Mouse (Mus musculus) cerebellum, postnatal 10 days (tissue): Measurements from ENCODE around the gene Gm26938.
A peak's percentile ranks its signal among the peaks of the same experiment; 100 is the strongest.

Experiments used
- DNase-seq, 2 experiments: peaks; one replicate each; pipeline ENCODE4 v3.0.0; 2021; ENCODE audit warnings: mixed read lengths in 2 of 2

The Gm26938 gene

DNA sequence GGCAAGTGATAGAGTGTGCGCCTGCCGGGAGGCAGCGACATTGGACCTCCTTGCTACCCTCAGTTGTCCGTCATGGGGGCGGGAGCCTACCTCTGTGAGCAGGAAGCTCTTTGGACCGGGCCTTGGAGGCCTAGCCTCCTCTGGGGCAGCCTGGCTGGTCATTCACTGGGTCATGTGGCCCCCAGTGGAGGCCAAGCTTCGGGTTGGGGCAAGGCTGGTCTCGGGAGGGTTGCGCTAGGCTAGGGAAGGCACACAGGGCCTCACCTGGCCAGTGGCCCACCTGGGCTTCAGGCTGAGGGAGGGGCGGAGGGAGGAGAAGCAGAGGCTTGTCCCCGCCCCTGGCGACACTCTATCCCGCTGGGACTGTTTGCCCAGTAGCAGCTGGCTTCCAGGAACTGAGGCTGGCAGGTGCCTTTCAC, 12.2 kb downstream of the Gm26938 start:
- no peak for DNase-seq

DNA sequence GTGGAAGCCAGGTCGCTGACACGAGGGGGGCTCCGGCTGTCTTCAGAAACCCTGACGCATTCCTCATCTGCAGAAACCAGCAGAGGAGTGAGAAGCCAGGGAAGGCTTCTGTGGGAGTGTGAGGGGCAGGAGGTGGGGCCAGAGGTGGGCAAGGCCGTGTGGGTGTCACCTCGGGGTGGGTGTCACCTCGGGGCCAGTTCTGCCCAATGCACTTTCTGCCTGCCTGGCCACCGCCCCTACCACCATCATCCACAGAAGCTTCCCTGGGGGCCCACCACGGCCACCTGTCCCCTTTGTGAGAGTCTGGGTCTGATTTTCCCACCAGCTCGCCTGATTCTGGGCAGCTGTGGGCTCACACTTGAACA, 13.1 kb downstream of the Gm26938 start:
- DNase-seq = peak in 1 of 2 experiments; percentile 39

DNA sequence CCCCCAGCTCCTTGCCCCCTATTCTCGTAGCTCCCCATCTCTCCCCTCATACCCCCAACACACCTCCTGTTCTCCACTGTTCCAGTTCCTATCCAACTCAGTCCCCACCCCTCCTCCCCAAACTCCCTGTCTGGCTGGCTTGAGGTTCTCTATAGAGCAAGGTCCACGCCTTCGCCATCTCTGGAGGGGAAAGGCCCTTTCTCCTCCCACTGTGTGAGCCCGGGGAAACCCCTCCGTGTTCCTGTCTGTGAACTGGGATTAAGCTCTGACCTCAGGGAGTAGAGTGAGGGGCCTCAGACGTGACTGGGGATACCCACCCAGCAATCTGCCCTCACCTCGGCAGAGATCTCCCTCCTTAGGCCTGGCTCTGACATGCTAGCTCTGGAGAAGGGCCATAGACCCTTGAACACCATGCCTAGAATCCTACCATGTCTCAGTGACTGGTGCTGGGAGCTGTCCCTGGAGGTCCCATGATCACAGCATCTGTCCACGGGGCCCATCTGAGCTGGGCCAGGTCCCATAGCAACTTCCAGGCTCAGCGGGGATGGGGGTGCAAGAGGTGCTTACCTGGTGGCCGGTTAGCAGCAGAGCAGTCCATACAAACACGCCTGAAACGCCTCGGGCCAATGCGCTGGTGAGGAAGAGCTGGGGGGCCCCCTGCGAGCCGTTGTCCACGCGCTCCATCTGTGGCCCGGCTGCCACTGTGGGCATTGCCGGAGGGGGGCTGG, 13.6 kb downstream of the Gm26938 start:
- DNase-seq = no peak

DNA sequence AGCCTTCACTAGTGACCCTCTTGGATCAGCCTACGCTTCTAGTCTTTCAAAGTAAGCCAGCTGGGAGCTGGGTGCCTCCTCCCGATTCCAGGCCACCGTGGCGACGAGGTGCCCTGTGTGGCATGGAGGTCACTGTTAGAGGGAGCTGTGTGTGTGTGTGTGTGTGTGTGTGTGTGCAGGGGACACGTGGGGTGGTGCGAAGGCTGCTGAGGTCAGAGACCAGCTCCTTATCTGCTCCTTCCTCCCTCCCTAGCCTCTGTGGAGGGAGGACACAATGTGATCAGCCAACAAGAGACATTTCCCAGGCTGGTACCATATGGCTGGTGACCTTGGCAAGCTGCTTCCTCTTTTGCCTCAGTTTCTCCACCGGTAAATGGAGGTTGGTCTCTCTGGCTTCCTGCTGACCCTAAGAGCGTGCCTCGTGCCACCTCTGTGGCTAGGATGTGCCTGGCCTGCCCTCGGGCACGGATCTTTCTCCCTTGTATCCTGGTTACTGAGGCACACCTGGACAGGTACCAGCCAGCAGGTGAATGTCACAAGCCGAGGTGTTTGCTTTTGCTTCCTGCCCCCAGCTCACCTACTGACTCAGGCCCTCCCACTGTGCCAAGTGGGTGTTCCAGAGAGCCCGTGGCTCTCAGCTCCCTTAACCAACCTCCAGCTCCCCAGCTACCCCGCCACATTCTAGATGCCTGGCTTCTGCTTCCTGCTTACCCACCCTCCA, 14.4 kb downstream of the Gm26938 start:
- no peak for DNase-seq

DNA sequence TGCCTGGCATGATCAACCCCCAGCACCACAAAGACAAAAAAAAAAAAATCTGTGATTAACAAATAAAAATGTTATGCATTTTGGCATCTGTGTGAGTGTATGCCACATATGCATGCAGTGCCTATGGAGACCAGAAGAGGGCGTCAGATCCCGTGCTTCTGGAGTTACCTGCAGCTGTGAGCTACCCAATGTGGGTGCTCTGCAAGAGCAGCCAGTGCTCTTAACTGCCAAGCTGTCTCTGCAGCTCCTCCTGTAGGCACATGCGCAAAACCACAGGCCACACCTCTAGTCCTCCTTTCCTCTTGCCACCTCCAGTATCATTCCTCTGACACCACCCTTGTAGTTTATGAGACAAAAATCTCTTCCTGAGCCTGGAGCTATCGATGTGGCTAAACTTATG, 16.8 kb downstream of the Gm26938 start:
- DNase-seq = no peak

DNA sequence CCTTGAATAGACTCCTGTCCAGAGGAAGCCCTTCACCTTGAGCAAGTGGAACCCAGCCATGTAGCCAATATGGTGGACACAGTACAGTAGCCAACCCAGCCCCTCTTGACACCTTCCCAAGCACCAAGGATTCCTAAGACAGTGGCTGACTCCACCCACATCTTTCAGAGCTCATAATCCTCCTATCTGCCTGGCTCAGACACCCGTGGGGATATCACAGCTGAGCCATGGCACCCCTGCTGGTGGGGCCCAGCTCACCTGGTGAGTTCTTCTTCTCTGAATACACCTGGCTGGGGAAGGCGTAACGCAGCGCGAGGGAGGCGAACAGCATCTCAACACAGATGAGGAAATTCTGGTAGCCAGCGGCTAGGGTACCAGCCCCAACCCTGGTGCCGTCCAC, 20.3 kb downstream of the Gm26938 start:
- DNase-seq = no peak

DNA sequence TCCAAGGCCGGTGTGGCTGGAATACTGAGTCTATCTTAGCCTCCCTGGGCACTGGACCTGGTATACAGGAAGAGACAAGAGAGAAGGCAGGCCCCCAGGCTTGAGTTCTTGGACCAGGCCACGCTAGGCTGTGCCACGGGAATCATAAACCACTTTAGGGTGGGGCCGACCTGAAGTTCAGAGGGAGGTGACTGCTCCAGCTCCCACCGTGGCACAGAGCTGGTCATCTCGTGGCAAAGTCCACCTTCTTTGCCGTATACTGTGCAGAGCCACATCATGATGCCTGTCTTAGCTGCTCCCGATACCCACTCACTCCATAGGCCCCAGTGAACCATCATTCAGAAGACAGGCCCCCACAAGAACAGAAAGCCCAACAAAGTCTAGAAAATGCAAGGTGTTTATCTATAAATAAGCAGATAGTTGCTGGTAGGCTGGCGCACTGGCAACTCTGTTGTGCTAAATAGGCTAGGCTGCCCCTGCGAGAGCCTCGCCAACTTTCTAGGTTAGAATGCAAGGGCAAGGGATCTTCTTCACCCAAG, 21.6 kb downstream of the Gm26938 start:
- no peak for DNase-seq

DNA sequence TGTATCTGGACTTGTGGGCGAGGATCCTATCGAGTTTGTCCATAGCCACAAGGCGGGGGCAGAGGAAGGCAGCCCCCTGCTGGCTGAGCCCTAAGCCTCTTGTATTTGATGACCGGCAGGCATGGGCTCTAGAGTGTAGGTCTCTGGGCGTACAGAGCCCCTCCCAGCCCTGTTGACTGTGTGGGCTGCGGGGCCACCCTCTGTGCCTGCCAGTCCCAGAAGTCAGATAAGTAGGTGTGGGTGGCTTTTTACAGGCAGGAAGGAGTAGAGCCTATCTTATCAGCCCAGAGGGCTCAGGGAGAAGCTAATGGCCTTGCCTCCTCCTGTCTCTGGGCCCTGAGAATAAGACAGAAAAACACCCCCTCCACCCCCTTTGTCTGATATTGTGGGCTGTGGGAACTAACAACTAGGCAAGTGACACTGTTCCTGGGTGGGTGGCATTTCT, 22.1 kb downstream of the Gm26938 start:
- no peak for DNase-seq

DNA sequence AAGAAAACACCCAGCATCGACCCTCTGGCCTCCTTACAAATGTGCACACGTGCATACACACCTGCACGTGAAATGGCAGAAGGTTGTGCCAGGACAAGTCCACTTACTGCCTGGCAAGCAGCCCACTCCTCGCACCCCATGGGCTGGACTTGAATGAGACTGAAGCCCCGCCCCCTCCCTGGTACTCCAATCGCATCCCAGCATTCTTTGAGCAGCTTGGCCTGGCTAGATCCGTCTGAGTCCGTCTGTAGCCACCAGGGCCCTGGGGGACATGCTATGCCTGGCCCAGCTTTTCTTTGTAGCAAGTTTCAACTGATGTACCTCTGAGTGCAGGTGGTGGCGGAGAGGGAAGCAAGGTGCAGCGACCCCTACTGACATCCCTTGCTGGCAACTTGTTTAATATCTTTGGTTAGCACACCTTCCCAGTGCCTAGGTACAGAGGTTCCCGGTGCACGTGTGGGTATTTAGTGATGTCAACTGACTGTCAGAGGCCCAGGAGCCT, 22.6 kb downstream of the Gm26938 start:
- DNase-seq = peak; percentile 75 to 77

DNA sequence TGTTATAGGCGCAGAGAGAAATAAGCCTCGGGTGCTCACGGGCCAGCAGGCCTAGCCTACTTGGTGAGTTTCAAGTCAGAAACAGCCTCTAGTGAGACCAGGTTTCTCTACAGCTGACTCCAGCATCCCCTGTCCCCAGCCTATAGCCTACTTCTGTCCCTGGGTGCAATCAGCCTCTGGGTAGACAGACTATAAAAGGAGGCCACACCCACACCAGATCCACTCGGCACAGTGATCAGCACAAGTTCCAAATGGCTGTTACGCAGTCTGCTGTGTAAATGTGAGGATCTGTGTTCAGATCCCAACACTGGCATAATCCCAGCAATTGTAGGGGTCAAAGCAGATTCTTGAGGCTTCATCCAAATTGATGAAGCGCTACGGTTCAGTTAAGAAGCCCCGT, 23.0 kb downstream of the Gm26938 start:
- no peak for DNase-seq

DNA sequence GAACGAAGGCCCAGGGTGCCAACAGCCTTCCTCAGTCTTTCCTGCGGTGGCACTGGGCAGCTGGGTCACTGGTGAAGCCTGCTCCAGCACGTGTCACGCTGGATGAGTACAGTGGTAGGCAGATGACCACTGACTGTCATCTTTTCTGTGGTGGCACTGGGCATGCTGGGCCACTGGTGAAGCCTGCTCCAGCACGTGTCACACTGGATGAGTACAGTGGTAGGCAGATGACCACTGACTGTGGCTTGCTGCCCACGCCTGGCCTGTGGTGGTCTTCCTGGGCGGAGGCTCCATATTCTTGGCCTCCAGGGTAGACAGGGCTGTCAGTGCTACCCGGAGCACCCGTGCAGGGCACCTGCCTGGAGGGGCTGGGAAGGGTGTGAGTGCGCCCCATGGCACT, 24.3 kb downstream of the Gm26938 start:
- DNase-seq = no peak

DNA sequence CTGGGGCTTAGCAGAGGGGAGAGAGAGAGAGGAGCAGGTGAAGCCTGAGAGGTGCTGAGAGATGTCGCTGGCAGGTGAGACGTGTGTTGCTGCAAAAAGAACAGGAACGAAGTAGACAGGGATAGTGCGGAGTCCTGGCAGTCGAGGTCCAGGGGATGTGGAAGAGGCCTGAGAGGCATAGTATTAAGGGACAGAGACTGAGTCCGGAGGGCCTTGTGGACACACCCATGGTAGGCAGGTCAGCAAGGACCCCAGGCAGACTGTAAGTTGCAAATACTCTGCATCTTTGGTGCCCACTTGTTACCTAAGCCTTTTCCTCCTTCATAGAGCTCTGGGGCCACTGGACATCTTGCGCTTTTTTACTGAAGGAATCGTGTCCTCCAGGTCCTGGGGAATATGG, 25.0 kb downstream of the Gm26938 start:
- DNase-seq = no peak

DNA sequence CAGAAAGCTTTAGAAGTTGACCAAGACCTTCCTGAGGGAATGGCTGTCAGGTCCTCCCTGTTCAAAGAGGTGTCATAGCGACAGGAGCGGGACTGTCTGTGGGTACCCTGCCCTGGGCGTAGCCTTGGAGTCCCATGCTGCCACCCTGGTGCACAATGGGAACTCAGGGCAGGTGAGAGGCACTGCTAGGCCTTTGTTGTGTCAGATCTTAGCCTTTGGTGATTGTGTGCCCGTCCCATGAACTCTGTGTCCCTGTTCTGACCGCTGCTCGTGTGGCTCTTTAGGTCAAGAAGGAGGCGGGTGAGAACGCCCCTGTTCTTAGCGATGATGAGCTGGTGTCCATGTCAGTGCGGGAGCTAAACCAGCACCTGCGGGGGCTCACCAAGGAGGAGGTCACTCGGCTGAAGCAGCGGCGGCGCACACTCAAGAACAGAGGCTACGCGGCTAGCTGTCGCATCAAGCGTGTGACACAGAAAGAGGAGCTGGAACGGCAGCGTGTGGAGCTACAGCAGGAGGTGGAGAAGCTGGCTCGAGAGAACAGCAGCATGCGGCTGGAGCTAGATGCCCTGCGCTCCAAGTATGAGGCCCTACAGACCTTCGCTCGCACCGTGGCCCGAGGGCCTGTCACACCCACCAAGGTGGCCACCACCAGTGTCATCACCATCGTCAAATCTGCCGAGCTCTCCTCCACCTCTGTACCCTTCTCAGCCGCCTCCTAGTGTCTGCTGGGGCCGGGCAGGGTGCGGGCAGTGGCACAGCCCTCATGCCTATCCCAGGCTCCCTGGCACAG, 26.2 kb downstream of the Gm26938 start:
- no peak for DNase-seq

DNA sequence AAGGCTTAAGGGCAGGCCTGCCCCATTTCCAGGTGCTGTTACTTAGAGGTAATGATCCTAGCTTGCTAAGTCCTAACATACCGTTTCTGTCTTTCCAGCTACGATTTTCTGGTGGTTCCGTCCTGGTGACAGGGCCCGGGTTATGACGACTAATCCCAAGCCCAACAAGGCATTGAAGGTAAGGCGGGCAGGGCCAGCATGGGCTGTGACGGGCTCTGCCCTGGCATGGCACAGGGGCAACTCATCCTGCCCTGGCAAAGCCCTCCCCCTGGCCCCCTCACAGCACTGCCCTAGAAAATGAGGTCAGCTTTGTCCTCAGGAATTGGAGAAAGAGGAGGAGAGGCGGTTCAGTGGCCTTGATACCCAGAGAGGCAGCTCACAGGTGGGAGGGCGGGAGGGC, 27.2 kb downstream of the Gm26938 start:
- DNase-seq = no peak

DNA sequence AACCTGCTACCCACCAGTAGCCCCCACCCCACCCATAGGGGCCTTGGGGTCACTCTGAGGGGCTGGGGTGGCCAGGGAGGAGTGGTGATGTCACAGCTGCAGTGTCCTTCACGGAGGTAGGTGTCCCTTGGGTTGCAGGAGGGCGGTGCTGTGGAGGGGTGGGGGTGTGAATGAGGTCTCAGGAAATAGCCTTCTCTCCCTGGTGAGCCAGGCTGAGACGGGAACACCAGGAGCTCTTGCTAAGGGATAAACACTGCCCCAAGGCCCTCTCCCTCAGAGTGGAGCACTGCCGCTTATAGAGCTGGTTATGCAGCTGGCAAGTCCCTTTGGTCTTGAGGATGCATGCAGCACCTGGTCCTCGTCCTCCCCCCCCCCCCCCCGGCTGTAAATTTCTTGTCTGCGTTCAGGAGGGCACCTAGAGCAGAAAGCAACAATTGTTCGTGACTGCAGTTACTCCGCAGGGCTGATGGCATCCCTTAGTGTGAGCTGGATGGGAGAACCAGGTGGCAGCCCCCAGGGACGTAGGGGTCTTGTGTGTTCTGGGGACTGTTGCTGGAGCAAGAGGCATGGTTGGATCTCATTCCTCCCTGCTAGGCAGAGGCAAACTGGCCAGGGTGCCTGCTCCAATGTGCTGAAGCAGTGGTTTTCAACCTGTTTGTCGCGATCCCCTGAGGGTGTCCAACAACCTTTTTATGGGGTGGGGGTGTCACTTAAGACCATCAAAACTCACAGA, 27.9 kb downstream of the Gm26938 start:
- DNase-seq = peak in 1 of 2 experiments; percentile 38

DNA sequence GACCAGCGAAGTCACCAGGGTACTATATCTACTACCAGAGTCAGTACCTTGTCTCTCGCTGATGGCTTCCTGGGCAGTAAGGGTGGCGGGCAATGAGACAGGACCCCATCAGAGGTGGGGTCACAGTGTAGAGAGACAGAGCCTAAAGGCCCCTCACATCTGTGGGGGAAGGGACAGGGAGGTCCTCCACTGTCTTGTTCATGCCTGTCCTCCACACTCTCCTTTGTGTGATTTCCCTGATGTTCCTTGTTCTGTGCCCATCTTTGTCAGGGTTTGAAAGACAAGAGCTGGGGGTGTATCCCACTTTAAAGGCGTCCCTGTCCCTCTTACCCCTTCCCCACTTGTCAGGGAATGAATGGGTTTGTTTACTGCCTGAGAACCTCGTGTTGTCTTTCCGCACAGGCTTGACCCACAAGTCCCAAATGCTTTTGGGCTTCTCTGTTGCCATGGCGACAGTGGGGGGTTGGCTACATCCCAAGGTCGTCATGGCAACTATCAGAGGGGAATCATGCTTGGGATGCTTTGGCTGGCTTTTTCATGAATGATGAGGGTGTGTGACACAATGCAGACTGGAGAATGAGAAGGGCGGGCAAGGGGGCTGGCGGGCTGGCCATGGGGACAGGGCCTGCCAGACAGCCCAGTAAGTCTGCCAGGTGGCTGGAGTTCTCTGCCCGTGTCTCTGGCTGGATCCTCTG, 28.6 kb downstream of the Gm26938 start:
- DNase-seq = peak; percentile 97 to 98

DNA sequence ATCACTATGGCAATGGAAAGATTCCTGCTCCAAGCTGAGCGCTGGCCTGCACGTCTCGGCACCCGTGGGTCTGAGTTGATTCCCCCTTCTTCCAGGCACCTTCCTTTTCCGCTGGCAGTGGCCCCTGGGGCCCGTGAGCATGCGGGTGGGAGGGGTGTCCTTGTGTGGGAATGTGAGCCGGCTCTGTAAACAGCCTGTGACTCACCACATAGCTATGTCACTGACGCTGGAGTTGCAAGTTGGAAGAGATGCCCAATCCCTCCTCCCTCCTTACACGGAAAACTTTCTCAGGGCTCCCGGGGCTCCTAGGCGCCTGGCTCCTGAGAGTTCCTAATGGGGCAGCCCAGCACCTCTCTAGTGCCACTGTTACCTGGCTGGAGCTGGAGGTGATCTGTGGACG, 29.3 kb downstream of the Gm26938 start:
- peak in 1 of 2 experiments; percentile 33 for DNase-seq

DNA sequence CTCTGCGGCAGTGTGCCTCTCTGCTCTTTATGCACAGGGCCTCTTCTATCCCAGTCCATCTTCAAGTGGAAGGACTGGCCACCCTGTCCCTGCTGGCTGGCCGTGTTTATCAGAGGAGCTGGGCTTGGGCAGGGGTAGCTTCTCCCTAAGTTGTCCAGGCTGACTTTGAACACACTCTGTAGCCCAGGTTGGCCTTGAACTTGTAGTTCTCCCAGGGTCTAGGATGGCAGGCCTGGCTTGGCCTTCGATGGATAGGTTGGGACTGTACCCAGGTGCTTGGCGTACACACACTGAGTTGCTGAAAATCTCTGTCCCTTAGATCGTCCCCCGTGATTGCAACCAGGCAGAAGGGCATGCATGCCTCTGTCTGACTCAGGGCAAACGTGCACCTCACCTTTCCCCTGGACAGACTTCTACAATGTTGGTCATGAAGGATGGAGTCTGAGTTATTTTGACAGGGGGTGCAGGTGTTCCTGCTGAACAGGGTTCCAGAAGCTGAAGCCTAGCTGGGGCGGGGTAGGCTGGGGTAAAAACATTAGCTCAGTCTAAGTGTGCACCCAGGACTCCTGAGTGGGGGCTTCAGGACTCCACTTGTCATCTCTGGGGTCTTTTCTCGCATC, 30.1 kb downstream of the Gm26938 start:
- DNase-seq = no peak

DNA sequence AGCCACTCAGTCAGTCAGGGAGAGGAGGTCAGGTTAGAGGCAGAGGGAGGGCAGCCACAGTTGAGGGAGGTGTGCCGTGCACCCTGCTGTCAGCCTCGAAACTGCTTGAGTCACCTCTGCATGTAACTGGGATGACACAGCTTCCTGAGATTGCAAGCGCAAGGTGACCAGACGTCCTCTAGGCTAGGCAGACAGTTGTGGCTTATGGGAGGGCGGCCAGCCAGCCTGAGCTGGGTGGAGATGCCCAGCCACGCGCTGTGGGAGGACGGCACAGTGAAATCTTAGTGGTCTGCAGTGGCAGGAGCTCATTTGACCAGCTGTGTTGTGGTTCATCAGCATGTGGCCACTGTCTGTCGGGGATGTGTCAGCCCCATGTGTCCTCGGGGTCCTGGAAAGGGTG, 31.3 kb downstream of the Gm26938 start:
- DNase-seq = no peak

DNA sequence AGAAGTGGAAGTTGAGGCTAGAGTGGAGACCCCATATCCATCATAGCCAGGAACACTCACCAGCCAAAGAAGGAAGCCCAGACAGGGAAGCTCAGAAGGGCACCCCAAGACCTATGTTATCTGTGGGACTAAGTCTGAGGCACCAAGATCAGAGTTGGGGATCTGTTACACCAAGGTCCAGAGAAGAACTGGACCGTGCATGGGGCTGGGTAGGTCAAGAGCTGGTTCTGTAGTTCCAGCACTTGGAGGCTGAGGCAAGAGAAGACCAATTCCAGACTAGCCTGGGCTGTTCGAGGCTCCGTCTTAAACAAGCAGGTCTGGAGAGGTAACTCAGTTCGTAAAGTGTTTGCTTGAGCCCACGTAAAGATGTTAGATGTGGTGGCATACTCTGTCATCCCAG, 32.1 kb downstream of the Gm26938 start:
- DNase-seq = no peak

DNA sequence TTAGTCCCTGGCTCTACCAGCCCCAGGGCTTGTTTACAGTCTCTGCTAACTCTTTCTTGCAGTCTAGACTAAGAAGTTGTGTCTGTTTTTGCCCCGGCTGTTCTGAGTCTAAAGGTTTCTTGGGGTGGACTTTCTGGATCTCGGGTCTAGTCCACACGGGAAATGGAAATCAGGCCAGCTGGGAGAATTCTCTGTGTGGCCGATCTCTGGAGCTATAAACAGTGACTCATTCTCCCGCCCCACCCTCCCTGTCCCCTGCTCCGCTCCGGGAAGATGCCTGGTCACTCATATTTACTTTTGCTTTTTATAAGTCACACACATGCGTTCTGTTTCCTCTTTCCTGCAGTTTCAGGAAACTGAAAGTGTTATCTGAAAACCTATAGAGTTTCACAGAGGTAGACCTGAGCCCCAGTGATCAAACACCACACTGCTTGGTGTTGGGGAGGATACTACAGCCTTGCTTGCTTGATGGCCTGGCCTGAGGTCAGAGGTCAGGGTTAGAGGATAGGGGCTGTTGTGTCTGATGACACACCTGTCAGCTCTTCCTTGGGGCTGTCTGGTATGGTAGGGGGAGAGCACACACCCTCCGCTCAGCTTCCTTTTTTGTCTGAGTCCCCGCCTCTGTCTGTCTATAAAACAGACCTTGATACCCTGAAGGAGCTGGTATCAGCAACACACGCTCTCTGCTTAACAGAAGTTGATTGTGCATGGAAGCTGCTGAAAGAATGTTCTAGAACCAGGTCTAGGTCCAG, 32.7 kb downstream of the Gm26938 start:
- DNase-seq = no peak
